Mouse (Mus musculus) gastrocnemius, adult 2 months (tissue): ENCODE measurements around the gene Gm28038. TPM values are rescaled to one million over a fixed set of nuclear protein-coding genes. Genes with fewer than 3 reads are reported as not detected.

Experiments
- DNase-seq: peaks from one replicate; pipeline ENCODE4 v3.0.0; 2022
- H3K27ac ChIP-seq: fragments of 200-600 bp; 2 replicates; pipeline ENCODE4 v1.8.1; 2022; ENCODE audit warnings: mild to moderate bottlenecking
- H3K4me3 ChIP-seq: fragments of 200-600 bp; 2 replicates; pipeline ENCODE4 v1.8.1; 2022; ENCODE audit warnings: mild to moderate bottlenecking, moderate library complexity
- CTCF ChIP-seq: fragments of 200-600 bp; IDR thresholded peaks from 2 replicates; pipeline ENCODE4 v1.8.1; 2022; ENCODE audit warnings: antibody characterized with exemption, mild to moderate bottlenecking, moderate library complexity
- intact Hi-C: fragments of 180-260 bp; cut with DNase I; formaldehyde crosslinking; loops from one replicate; pipeline ENCODE4 v1.15.1; 2025
- total RNA-seq, 2 experiments: library from RNA; stranded (reverse); gene quantifications; 2 replicates each; pipeline ENCODE4 v1.2.3; 2021

The Gm28038 gene
- total RNA-seq, 2 experiments from 2014 or later: 1.8 TPM; not detected in 1

DNA sequence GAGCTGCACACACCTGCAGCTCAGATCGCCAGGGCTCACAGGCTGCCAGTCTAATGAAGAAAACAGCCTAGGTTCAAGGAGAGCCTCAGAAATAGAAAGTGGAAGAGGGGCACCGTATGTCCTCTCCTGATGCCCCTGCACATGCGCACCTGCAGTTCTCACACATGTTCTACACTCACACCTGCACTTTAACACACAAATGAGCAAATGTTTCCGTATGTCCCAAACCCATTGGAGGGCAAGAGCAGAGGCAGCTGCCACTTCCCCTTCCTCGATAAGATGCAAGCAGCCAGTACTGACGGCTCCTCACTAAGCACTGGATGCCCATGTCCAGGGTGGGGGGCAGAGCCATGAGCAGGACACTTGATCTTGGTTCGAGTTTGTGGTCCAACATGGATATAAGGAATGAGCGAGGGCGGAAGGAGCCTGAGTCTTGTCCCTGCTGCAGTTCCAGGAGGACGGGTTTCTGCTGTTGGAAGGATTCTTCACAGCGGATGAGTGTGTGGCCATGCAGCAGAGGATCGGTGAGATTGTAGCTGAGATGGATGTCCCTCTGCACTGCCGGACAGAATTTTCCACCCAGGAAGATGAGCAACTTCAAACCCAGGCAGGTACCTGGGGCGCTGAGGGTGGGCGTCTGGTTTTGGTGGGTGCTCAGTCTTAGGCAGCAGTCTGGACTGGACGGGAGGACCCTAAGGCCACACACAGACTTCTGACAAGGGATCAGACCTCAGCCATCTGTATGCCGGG is 11.4 kb upstream of the Gm28038 start:
- DNase-seq: no peak
- H3K27ac ChIP-seq: peak overlapping the region; percentile 86
- peak overlapping the region; percentile 5 for H3K4me3 ChIP-seq
- intact Hi-C loops: no loop called here
- TF ChIP-seq CTCF: no peak

DNA sequence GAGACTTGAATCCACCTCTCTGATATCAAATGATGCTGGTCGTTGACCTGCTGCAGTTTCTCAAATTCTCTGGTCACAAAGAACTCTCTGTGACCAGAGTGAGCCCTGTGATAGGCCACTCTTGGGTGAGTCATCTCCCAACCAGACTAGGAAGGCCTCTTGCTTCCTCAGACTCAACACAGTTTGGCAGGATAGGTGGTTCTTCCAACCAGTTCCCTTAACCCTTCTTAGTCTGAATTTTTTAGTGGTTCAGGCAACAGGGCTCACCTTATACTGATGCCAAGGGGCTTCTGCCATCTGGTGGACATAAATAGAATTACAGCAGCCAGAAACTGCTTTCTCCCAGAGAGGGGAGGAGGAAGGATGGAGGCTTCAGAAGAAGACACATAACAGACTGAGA is 10.7 kb upstream of the Gm28038 start:
- Histone ChIP-seq H3K4me3 (no peak overlapping the region; the same call in 1 of the 2 replicates), H3K27ac (peak overlapping the region; percentile 86)
- intact Hi-C loops: loop anchor here (1.0 kb wide), 2 partner anchors 92 to 146 kb away; partner anchors contain the start of genes Spout1 and Zer1
- peak; percentile 67 for DNase-seq
- TF ChIP-seq CTCF: peak; percentile 99

- no peak for TF ChIP-seq CTCF
- H3K4me3 ChIP-seq: no peak overlapping the region
- intact Hi-C loops: no loop called here
- no peak for DNase-seq
- no peak overlapping the region for H3K27ac ChIP-seq
Measured at GRCm38 (mm10) chr2:30281651-30282050, 808 bp downstream of the Gm28038 start.

DNA sequence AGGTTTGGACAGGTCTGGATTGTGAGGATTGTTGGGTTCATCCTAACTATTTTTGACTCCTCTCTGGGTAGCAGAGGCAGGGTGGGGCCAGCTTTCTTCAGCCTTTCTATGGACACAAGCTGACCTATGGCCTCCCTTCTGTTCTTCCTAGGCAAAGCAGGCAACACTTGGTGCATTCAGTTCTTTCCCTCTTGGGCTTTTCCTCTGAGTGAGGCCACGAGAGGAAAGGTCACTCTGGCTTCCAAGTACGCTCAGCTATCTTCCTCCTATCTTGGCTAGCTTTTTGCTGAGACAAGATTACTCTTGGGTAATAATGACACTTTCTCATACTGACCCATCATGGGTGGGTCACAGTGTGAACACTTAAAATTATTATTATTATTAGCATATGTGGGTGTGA is 2.4 kb downstream of the Gm28038 start:
- DNase-seq: no peak
- H3K27ac ChIP-seq: no peak overlapping the region
- intact Hi-C loops: no loop called here
- no peak for TF ChIP-seq CTCF
- no peak overlapping the region for H3K4me3 ChIP-seq

- no peak for TF ChIP-seq CTCF
- intact Hi-C loops: loop anchor here (5.0 kb wide), 1 partner anchor 72 kb away; the partner anchor contains the start of gene Sh3glb2
- peak overlapping the region; percentile 99 for H3K4me3 ChIP-seq
- H3K27ac ChIP-seq: no peak overlapping the region
- DNase-seq: no peak
Measured at GRCm38 (mm10) chr2:30285004-30285403, 4.2 kb downstream of the Gm28038 start.

DNA sequence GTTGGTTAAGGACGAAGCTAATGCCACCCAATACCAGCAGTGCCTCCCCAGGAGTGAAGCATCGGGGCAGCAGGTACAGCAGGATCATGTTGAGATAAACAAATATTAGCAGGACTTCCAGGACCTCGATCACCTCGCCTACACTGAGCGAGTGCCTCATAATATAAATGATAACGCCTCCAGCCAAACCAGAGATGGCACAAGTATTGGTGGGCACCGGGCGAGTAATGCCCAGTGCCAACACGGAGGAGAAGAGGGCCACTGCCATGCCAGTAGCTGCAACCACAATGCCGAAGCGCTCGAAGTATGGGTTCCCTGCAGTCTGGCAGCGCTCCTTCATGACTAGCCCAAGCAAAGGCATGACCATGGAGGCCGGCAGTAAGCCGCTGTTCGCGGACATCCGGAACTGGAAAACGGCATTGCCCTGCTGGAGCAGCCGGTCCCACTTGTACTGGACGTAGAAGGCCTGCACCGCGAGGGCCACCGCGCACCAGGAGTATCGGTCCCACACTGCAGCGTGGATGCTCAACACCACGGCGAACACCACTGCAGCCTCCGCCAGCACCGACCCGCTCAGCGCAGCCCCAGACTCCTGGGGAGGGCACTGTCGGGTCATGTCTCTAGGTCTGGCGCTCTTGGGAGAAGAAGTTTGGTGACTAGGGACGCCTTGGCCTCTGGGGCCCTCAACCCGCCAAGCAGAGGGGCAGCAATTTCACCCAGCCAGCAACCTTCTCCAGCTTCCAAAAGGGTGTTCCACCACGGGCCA is 4.8 kb downstream of the Gm28038 start:
- TF ChIP-seq CTCF: no peak
- intact Hi-C loops: loop anchor here (5.0 kb wide), 1 partner anchor 72 kb away; the partner anchor contains the start of gene Sh3glb2
- peak; percentile 32 for DNase-seq
- Histone ChIP-seq H3K4me3 (peak overlapping the region; percentile 99), H3K27ac (peak overlapping the region; percentile 92)

- intact Hi-C loops: loop anchor here (5.0 kb wide), 1 partner anchor 71 kb away; the partner anchor contains the start of gene Sh3glb2
- Histone ChIP-seq H3K4me3 (peak within 1 kb of the TSS; percentile 99), H3K27ac (peak within 1 kb of the TSS; percentile 92)
- DNase-seq: peak; percentile 98
- no peak for TF ChIP-seq CTCF
Measured at GRCm38 (mm10) chr2:30286192-30287026, 5.6 kb downstream of the Gm28038 start, which contains the start of the genes Dolk and Nup188. Gene Dolk, minus strand, starts transcription at chr2:30286334. Gene Nup188, plus strand, starts transcription at chr2:30286397.

DNA sequence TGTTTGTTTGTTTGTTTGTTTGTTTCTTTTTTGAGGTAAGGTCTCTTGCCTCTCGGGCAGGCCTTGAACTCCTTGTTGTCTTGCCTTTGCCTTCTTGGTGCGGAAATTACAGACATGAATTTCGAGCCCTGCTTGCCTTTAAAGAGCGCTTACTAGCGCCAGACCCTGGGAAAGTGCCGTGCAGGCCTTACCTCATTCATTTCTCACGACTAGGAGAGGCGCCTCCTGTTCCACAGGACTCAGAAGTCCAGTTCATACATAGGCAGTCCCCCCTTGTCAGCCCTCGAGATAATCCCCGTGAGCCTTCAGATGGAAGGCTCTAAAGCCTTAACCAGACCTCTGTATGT is 6.2 kb downstream of the Gm28038 start:
- Histone ChIP-seq H3K27ac (peak overlapping the region; percentile 92), H3K4me3 (peak overlapping the region; percentile 99)
- no peak for TF ChIP-seq CTCF
- intact Hi-C loops: loop anchor here (5.0 kb wide), 1 partner anchor 70 kb away; the partner anchor contains the start of gene Sh3glb2
- DNase-seq: no peak

DNA sequence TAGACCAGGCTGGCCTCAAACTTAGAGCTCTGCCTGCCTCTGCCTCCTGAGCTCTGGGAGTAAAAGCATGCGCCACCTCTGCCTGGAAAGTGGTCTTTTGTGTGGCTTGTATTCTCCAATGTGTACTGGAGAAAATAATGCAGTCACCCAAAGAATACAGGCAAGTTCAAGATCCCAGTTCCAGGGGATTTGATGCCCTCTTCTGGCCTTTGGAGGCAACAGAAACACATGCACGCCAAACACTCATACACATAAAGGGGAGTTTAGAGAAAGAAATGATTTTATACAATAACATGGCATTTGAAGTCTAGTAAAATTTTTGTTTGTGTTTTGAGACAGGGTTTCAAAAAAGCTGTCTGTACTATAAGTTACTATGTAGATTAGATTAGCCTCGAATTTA is 18.7 kb downstream of the Gm28038 start:
- intact Hi-C loops: no loop called here
- no peak for DNase-seq
- Histone ChIP-seq H3K27ac (no peak overlapping the region), H3K4me3 (no peak overlapping the region)
- peak; percentile 50 for TF ChIP-seq CTCF

DNA sequence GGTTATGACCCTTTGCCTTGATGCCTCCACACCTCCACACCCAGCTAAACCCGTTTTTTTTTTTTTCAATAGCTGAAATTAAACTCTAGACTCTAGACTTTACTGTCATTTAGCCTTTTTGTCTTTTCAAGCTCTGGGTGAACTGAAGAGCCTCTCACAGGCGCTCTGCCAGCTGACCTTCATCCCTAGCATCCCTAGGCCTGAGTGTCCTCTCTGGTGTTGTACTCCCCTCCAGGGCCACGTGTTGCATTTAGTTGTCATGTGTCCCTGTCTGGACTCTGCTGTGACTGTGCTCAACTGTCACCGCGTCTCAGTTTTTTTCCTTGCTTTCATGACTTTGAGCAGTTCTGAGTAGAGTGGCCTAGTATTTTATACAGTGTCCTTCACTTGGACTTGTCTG is 19.1 kb downstream of the Gm28038 start:
- no peak for TF ChIP-seq CTCF
- intact Hi-C loops: no loop called here
- H3K27ac ChIP-seq: no peak overlapping the region
- no peak overlapping the region for H3K4me3 ChIP-seq
- DNase-seq: no peak

DNA sequence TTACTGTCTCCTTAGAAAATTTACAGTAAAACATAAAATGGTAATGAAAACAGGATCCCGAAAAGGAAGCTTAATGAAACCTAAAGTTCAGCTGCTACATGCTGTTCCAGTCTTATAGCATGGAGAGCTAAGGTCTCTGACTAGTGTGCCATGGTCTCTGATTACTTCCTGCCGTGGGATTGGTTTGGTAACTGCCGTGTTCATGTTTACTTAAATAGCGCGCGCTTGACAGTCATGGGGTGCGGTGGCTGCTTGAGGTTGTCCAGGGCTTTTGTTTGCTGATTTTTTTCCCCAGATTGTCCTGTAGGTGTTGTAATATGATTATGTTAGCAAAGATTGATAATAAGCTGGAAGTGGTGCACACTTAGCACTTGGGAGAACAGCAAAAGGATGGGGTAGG is 25.2 kb downstream of the Gm28038 start:
- no peak for TF ChIP-seq CTCF

GRCm38 (mm10) chr2:30309351-30309750 is 28.5 kb downstream of the Gm28038 start:
- Histone ChIP-seq H3K4me3 (no peak overlapping the region), H3K27ac (no peak overlapping the region)
- intact Hi-C loops: no loop called here
- DNase-seq: no peak
- no peak for TF ChIP-seq CTCF

More for the DNA sequence above, 25.2 kb downstream of the Gm28038 start:
- no peak overlapping the region for H3K27ac ChIP-seq
- H3K4me3 ChIP-seq: no peak overlapping the region
- intact Hi-C loops: no loop called here
- no peak for DNase-seq
